Mouse (Mus musculus): ENCODE data around the gene Zfp62. TPM values are rescaled to one million over a fixed set of nuclear protein-coding genes. Genes with fewer than 3 reads are reported as not detected.

The Zfp62 gene
- polyA plus RNA-seq, 1 experiment: 5.6 TPM

GRCm38 (mm10) chr11:49252048-49252447, 49.0 kb downstream of the Zfp62 start:
- Histone ChIP-seq H3K79me2 (ENCODE audit: control insufficient read depth, insufficient read depth) (peaks cover 27% of the 10 kb centered on the region), H3K27me3 (ENCODE audit: control insufficient read depth, insufficient read depth, insufficient read length) (no peaks in the 10 kb centered on the region), H3K4me2 (ENCODE audit: low read depth) (peak overlapping the region; percentile 83), H3K4me3 (no peak overlapping the region), H3K36me3 (ENCODE audit: control insufficient read depth, insufficient read depth) (no peaks in the 10 kb centered on the region), H3ac (ENCODE audit: control insufficient read depth, insufficient read length) (no peak overlapping the region)
- TF ChIP-seq TCF12 (IDR thresholded peaks at IDR 0.05; ENCODE audit: insufficient read depth, poor library complexity, severe bottlenecking): no peak
- no peak for TF ChIP-seq E2F4 (IDR thresholded peaks at IDR 0.05; ENCODE audit: insufficient read depth)
- no peak for TF ChIP-seq REST (IDR thresholded peaks at IDR 0.05; ENCODE audit: insufficient read depth, insufficient read length)
- no peak for TF ChIP-seq TCF3 (IDR thresholded peaks at IDR 0.05; ENCODE audit: insufficient read length, low read depth)
- TF ChIP-seq MYOD1 (IDR thresholded peaks at IDR 0.05; ENCODE audit: control insufficient read depth in 1 of 3, insufficient read length in 2 of 3, low read depth in 2 of 3): no peak
- no peak for TF ChIP-seq MYOG (IDR thresholded peaks at IDR 0.05; ENCODE audit: control insufficient read depth in 1 of 3, insufficient read depth in 1 of 3, insufficient read length in 2 of 3, low read depth in 2 of 3)
- TF ChIP-seq USF1 (IDR thresholded peaks at IDR 0.05; ENCODE audit: low read depth): no peak
- TF ChIP-seq CEBPB (IDR thresholded peaks at IDR 0.05; ENCODE audit: insufficient read depth, poor library complexity, severe bottlenecking): no peak
- TF ChIP-seq SRF (IDR thresholded peaks at IDR 0.05; ENCODE audit: control insufficient read depth, insufficient read length, low read depth): no peak
- no peak for TF ChIP-seq POLR2A (IDR thresholded peaks at IDR 0.05; ENCODE audit: insufficient read length, low read depth)

GRCm38 (mm10) chr11:49253035-49253434, 49.9 kb downstream of the Zfp62 start:
- no peak overlapping the region for H3K4me2 ChIP-seq (ENCODE audit: low read depth)
- no peak overlapping the region for H3ac ChIP-seq (ENCODE audit: control insufficient read depth, insufficient read length)
- no peak overlapping the region for H3K4me3 ChIP-seq
- TF ChIP-seq SRF (IDR thresholded peaks at IDR 0.05; ENCODE audit: control insufficient read depth, insufficient read length, low read depth) (no peak), REST (IDR thresholded peaks at IDR 0.05; ENCODE audit: insufficient read depth, insufficient read length) (no peak), E2F4 (IDR thresholded peaks at IDR 0.05; ENCODE audit: insufficient read depth) (no peak), TCF12 (IDR thresholded peaks at IDR 0.05; ENCODE audit: insufficient read depth, poor library complexity, severe bottlenecking) (no peak), POLR2A (IDR thresholded peaks at IDR 0.05; ENCODE audit: insufficient read length, low read depth) (no peak), MYOG (IDR thresholded peaks at IDR 0.05; ENCODE audit: control insufficient read depth in 1 of 3, insufficient read depth in 1 of 3, insufficient read length in 2 of 3, low read depth in 2 of 3) (no peak), MYOD1 (IDR thresholded peaks at IDR 0.05; ENCODE audit: control insufficient read depth in 1 of 3, insufficient read length in 2 of 3, low read depth in 2 of 3) (no peak), MAX (IDR thresholded peaks at IDR 0.05; ENCODE audit: low read depth) (no peak), POLR2AphosphoS2 (IDR thresholded peaks at IDR 0.05; ENCODE audit: insufficient read length, low read depth) (no peak), CEBPB (IDR thresholded peaks at IDR 0.05; ENCODE audit: insufficient read depth, poor library complexity, severe bottlenecking) (no peak), USF1 (IDR thresholded peaks at IDR 0.05; ENCODE audit: low read depth) (no peak), TCF3 (IDR thresholded peaks at IDR 0.05; ENCODE audit: insufficient read length, low read depth) (no peak)
- H3K27me3 ChIP-seq (ENCODE audit: control insufficient read depth, insufficient read depth, insufficient read length): no peaks in the 10 kb centered on the region
- peaks cover 3% of the 10 kb centered on the region for H3K36me3 ChIP-seq (ENCODE audit: control insufficient read depth, insufficient read depth)
- peaks cover 27% of the 10 kb centered on the region for H3K79me2 ChIP-seq (ENCODE audit: control insufficient read depth, insufficient read depth)

- TF ChIP-seq CEBPB (IDR thresholded peaks at IDR 0.05; ENCODE audit: insufficient read depth, poor library complexity, severe bottlenecking): no peak
- H3K36me3 ChIP-seq (ENCODE audit: control insufficient read depth, insufficient read depth): peaks cover 19% of the 10 kb centered on the region
- H3K4me2 ChIP-seq (ENCODE audit: low read depth): no peak overlapping the region
- H3K79me2 ChIP-seq (ENCODE audit: control insufficient read depth, insufficient read depth): peaks cover 9% of the 10 kb centered on the region
- no peak overlapping the region for H3K4me3 ChIP-seq
- no peak overlapping the region for H3ac ChIP-seq (ENCODE audit: control insufficient read depth, insufficient read length)
- H3K27me3 ChIP-seq (ENCODE audit: control insufficient read depth, insufficient read depth, insufficient read length): no peaks in the 10 kb centered on the region
Observed at GRCm38 (mm10) chr11:49259296-49259695, 56.2 kb downstream of the Zfp62 start.

- Histone ChIP-seq H3K36me3 (ENCODE audit: control insufficient read depth, insufficient read depth) (peaks cover 19% of the 10 kb centered on the region), H3K4me2 (ENCODE audit: low read depth) (no peak overlapping the region), H3ac (ENCODE audit: control insufficient read depth, insufficient read length) (no peak overlapping the region), H3K79me2 (ENCODE audit: control insufficient read depth, insufficient read depth) (peaks cover 9% of the 10 kb centered on the region), H3K4me3 (no peak overlapping the region), H3K27me3 (ENCODE audit: control insufficient read depth, insufficient read depth, insufficient read length) (no peaks in the 10 kb centered on the region)
- TF ChIP-seq SRF (IDR thresholded peaks at IDR 0.05; ENCODE audit: control insufficient read depth, insufficient read length, low read depth): no peak
- TF ChIP-seq CEBPB (IDR thresholded peaks at IDR 0.05; ENCODE audit: insufficient read depth, poor library complexity, severe bottlenecking): no peak
- no peak for TF ChIP-seq POLR2AphosphoS2 (IDR thresholded peaks at IDR 0.05; ENCODE audit: insufficient read length, low read depth)
- TF ChIP-seq REST (IDR thresholded peaks at IDR 0.05; ENCODE audit: insufficient read depth, insufficient read length): no peak
- TF ChIP-seq USF1 (IDR thresholded peaks at IDR 0.05; ENCODE audit: low read depth): no peak
- no peak for TF ChIP-seq E2F4 (IDR thresholded peaks at IDR 0.05; ENCODE audit: insufficient read depth)
- TF ChIP-seq MYOD1 (IDR thresholded peaks at IDR 0.05; ENCODE audit: control insufficient read depth in 1 of 3, insufficient read length in 2 of 3, low read depth in 2 of 3): no peak
Observed at GRCm38 (mm10) chr11:49259829-49260228, 56.7 kb downstream of the Zfp62 start.

- H3K27me3 ChIP-seq (ENCODE audit: control insufficient read depth, insufficient read depth, insufficient read length): no peaks in the 10 kb centered on the region
- no peak overlapping the region for H3ac ChIP-seq (ENCODE audit: control insufficient read depth, insufficient read length)
- H3K4me2 ChIP-seq (ENCODE audit: low read depth): no peak overlapping the region
- H3K4me3 ChIP-seq: no peak overlapping the region
- peaks cover 5% of the 10 kb centered on the region for H3K79me2 ChIP-seq (ENCODE audit: control insufficient read depth, insufficient read depth)
- peaks cover 19% of the 10 kb centered on the region for H3K36me3 ChIP-seq (ENCODE audit: control insufficient read depth, insufficient read depth)
- TF ChIP-seq USF1 (IDR thresholded peaks at IDR 0.05; ENCODE audit: low read depth) (no peak), SRF (IDR thresholded peaks at IDR 0.05; ENCODE audit: control insufficient read depth, insufficient read length, low read depth) (no peak)
Observed at GRCm38 (mm10) chr11:49260598-49261312, 57.7 kb downstream of the Zfp62 start.

Measured in myocyte (in vitro differentiated cells).